Mouse (Mus musculus) kidney, adult 2 months (tissue): ENCODE results near the gene Gbgt1. TPM values are rescaled to one million over a fixed set of nuclear protein-coding genes. Genes with fewer than 3 reads are reported as not detected.
"Not testable (repeated sequence)": the region's sequence is repeated elsewhere in the genome, so short reads cannot be mapped to it uniquely, and the experiment has no call there.

Experiments
- DNase-seq: peaks from one replicate; pipeline ENCODE4 v3.0.0; 2021
- H3K27ac ChIP-seq: fragments of 200-500 bp; 2 replicates; pipeline ENCODE4 v1.5.1; 2012; ENCODE audit warnings: low read depth, low read length, control low read depth, inconsistent platforms; ENCODE audit not compliant: insufficient read depth
- H3K27me3 ChIP-seq: fragments of 200-500 bp; replicated peaks from 2 replicates; pipeline ENCODE4 v1.6.1; 2012; ENCODE audit warnings: mild to moderate bottlenecking, moderate library complexity, low read length, inconsistent platforms; ENCODE audit not compliant: control insufficient read depth, insufficient read depth
- H3K36me3 ChIP-seq: fragments of 200-500 bp; 2 replicates; pipeline ENCODE4 v1.6.1; 2012; ENCODE audit warnings: mild to moderate bottlenecking, moderate library complexity, low read length, inconsistent platforms; ENCODE audit not compliant: control insufficient read depth, insufficient read depth
- H3K4me1 ChIP-seq: fragments of 200-500 bp; 2 replicates; pipeline ENCODE4 v1.6.1; 2011; ENCODE audit warnings: low read length; ENCODE audit not compliant: control insufficient read depth, insufficient read depth
- H3K4me3 ChIP-seq: fragments of 200-500 bp; 2 replicates; pipeline ENCODE4 v1.5.1; 2011; ENCODE audit warnings: mild to moderate bottlenecking, low read depth, low read length, control low read depth; ENCODE audit not compliant: insufficient read depth
- CTCF ChIP-seq: fragments of 200-500 bp; conservative IDR thresholded peaks from 2 replicates; pipeline ENCODE4 v1.5.1; 2011; ENCODE audit warnings: low read depth, mild to moderate bottlenecking, control low read depth, low read length, moderate library complexity, mixed read lengths; ENCODE audit not compliant: insufficient read depth, insufficient read length
- POLR2A ChIP-seq: fragments of 200-500 bp; IDR thresholded peaks from one replicate; pipeline ENCODE4 v1.6.1; 2011; ENCODE audit warnings: low read depth, low read length, control low read depth
- WGBS: fragments of 180-500 bp; shearing (Covaris S2); methylation state at CpG from one replicate; pipeline ENCODE4 v1.1.7; 2018; 5-methylcytosine and 5-hydroxymethylcytosine counted together
- polyA plus RNA-seq: library from polyadenylated mRNA; depleted of rRNA; stranded (reverse); fragments of >200 nt; gene quantifications from 2 replicates; pipeline ENCODE4 v1.2.3, GENCODE M21; 2012

Gbgt1 gene
- polyA plus RNA-seq, 1 experiment: 1.2 TPM

GRCm38 (mm10) chr2:28498431-28498830 is 1.7 kb downstream of the Gbgt1 start:
- Histone ChIP-seq H3K4me1 (no peaks in the 10 kb centered on the region), H3K27me3 (no peaks in the 10 kb centered on the region), H3K4me3 (no peak overlapping the region), H3K36me3 (no peaks in the 10 kb centered on the region), H3K27ac (no peak overlapping the region)
- TF ChIP-seq CTCF: no peak
- TF ChIP-seq POLR2A: no peak
- 83% methylated on average over 4 of the region's 4 CpGs for WGBS
- no peak for DNase-seq

GRCm38 (mm10) chr2:28502987-28503386 is 6.3 kb downstream of the Gbgt1 start:
- Histone ChIP-seq H3K36me3 (no peaks in the 10 kb centered on the region), H3K27me3 (no peaks in the 10 kb centered on the region), H3K4me1 (no peaks in the 10 kb centered on the region), H3K4me3 (no peak overlapping the region), H3K27ac (no peak overlapping the region)
- 61% methylated on average over 10 of the region's 10 CpGs for WGBS
- peak; percentile 60 for DNase-seq
- TF ChIP-seq CTCF (no peak), POLR2A (no peak)

GRCm38 (mm10) chr2:28504676-28505075 is 8.0 kb downstream of the Gbgt1 start:
- Histone ChIP-seq H3K4me3 (no peak overlapping the region), H3K27me3 (no peaks in the 10 kb centered on the region), H3K4me1 (no peaks in the 10 kb centered on the region), H3K36me3 (no peaks in the 10 kb centered on the region), H3K27ac (no peak overlapping the region)
- no peak for TF ChIP-seq CTCF
- no peak for TF ChIP-seq POLR2A
- no peak for DNase-seq
- 90% methylated on average over 13 of the region's 13 CpGs for WGBS

GRCm38 (mm10) chr2:28505795-28506194 is 9.1 kb downstream of the Gbgt1 start, which contains the start of gene Gm10134:
Gm10134 (plus strand) TSS chr2:28506095.
- H3K4me1 ChIP-seq: no peaks in the 10 kb centered on the region

GRCm38 (mm10) chr2:28506291-28506690 is 9.6 kb downstream of the Gbgt1 start:
- no peak for DNase-seq
- no peaks in the 10 kb centered on the region for H3K27me3 ChIP-seq
- no peak for TF ChIP-seq POLR2A
- TF ChIP-seq CTCF: no peak
- no peaks in the 10 kb centered on the region for H3K36me3 ChIP-seq
- H3K4me3 ChIP-seq: no peak overlapping the region
- 86% methylated on average over 6 of the region's 6 CpGs for WGBS
- H3K27ac ChIP-seq: no peak overlapping the region
- H3K4me1 ChIP-seq: no peaks in the 10 kb centered on the region

More at GRCm38 (mm10) chr2:28505795-28506194, 9.1 kb downstream of the Gbgt1 start, which contains the start of gene Gm10134:
- no peaks in the 10 kb centered on the region for H3K36me3 ChIP-seq
- no peaks in the 10 kb centered on the region for H3K27me3 ChIP-seq
- no peak for DNase-seq
- TF ChIP-seq POLR2A (no peak), CTCF (no peak)
- H3K27ac ChIP-seq: no peak within 1 kb of the TSS
- 69% methylated on average over 3 of the region's 3 CpGs for WGBS
- H3K4me3 ChIP-seq: no peak within 1 kb of the TSS

- DNase-seq, H3K36me3 ChIP-seq, H3K27ac ChIP-seq, H3K27me3 ChIP-seq, H3K4me3 ChIP-seq: not testable (repeated sequence)
- 59% methylated on average over 5 of the region's 5 CpGs for WGBS
- H3K4me1 ChIP-seq: peaks cover 12% of the 10 kb centered on the region; the same call in 1 of the 2 replicates
Observed at GRCm38 (mm10) chr2:28511600-28511999, 14.9 kb downstream of the Gbgt1 start.

- WGBS: under 1% methylated on average over 71 of the region's 71 CpGs
- no peaks in the 10 kb centered on the region for H3K36me3 ChIP-seq
- peak within 1 kb of the TSS; percentile 55 for H3K4me3 ChIP-seq
- H3K27ac ChIP-seq: no peak within 1 kb of the TSS
- DNase-seq: peak; percentile 85
- H3K27me3 ChIP-seq: no peaks in the 10 kb centered on the region
- TF ChIP-seq CTCF (no peak), POLR2A (no peak)
- H3K4me1 ChIP-seq: peaks cover 22% of the 10 kb centered on the region; the same call in 1 of the 2 replicates
Observed at GRCm38 (mm10) chr2:28512798-28513401, 16.2 kb downstream of the Gbgt1 start, which contains the start of gene Ralgds. Ralgds (plus strand) TSS chr2:28513125.
